In the genomic region with DNA sequence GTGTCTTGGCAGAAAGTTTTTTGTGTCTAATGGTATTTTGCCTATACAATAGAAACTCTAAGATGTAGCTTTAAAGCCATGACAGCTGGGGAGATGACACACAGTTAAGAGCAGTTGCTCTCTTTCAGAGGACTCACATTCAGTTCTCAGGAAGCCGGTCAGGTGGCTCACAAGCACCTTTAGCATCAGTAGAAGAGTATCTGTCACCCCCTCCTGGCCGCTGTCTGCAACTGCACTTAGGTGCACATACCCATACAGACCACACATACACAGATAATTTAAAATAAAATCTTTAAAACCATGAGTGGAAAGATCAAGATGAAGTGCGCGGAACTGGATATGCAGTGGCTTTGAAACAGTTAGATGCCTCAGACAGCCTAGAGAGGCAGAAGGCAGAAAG, we compare ENCODE assay signal across 10 mouse cellular contexts.
DNase-seq lines count a peak whose midpoint lies in the region; ATAC-seq and TF ChIP-seq lines count a peak whose summit lies in the region.
"Had no signal": no experiment of that assay in that cellular context is flagged by ENCODE, and none has a peak within 500 bp of the region (broad histone marks: within the 10 kb centered on the region; RNA-seq: fewer than 3 reads in every experiment).

No protein-coding gene starts in this region.

- 77% methylated on average over 4 of the region's 4 CpGs for WGBS in heart, adult 2 months
- WGBS in lung, postnatal 0 days, result 77% methylated on average over 4 of the region's 4 CpGs

- H3K27me3 ChIP-seq in heart, adult 2 months (ENCODE audit: control insufficient read depth, insufficient read depth, low read length), result no peaks in the 10 kb centered on the region
- no peaks in the 10 kb centered on the region for H3K27me3 ChIP-seq in lung, postnatal 0 days (replicated peaks; ENCODE audit: insufficient read depth, low read length)
- H3K27me3 ChIP-seq: heart, embryonic 12.5 days; lung, embryonic 15.5 days had no signal

- no peak for ATAC-seq in lung, postnatal 0 days

- no peaks in the 10 kb centered on the region for H3K36me3 ChIP-seq in heart, adult 2 months (ENCODE audit: control insufficient read depth, insufficient read depth, low read length)
- no peaks in the 10 kb centered on the region for H3K36me3 ChIP-seq in lung, postnatal 0 days (ENCODE audit: insufficient read depth, low read length)
- H3K36me3 ChIP-seq: heart, embryonic 12.5 days; lung, embryonic 15.5 days had no signal

- H3K27ac ChIP-seq in heart, adult 2 months, result no peak overlapping the region
- no peak overlapping the region for H3K27ac ChIP-seq in lung, postnatal 0 days (ENCODE audit: low read length)
- H3K27ac ChIP-seq: lung, embryonic 15.5 days had no signal

- no peak for DNase-seq in heart, adult 2 months
- no peak for DNase-seq in heart, adult 8-10 months (ENCODE audit: low spot score)
- DNase-seq in lung, postnatal 0 days (ENCODE audit: low spot score), result no peak
- DNase-seq in lung, postnatal 14 days, result no peak
- peak; percentile 7 for DNase-seq in Muller cell, postnatal 12 days (ENCODE audit: inconsistent ontology term)
- DNase-seq in naive thymus-derived CD4-positive, alpha-beta T cell, adult 2 months (ENCODE audit: low read depth), result peak; percentile 4
- DNase-seq in heart, postnatal 25 days (ENCODE audit: low spot score), result no peak
- DNase-seq in gastrocnemius, adult 18-20 months (ENCODE audit: low spot score), result no peak

- H3K9me3 ChIP-seq in lung, postnatal 0 days (ENCODE audit: low read length), result no peaks in the 10 kb centered on the region
- H3K9me3 ChIP-seq: lung, embryonic 15.5 days had no signal

- peak; percentile 47 for TF ChIP-seq CTCF in heart, adult 2 months (IDR thresholded peaks at IDR 0.05)
- TF ChIP-seq CTCF in lung, postnatal 0 days (IDR thresholded peaks at IDR 0.05), result peak; percentile 60

- intact Hi-C loops in heart, adult 2 months (cut with DNase I), result no loop called here
- intact Hi-C loops in heart, postnatal 25 days (cut with DNase I), result no loop called here

- no peak overlapping the region for H3K4me3 ChIP-seq in heart, adult 2 months
- H3K4me3 ChIP-seq in lung, postnatal 0 days (ENCODE audit: low read depth, low read length), result no peak overlapping the region
- H3K4me3 ChIP-seq: heart, embryonic 12.5 days; lung, embryonic 15.5 days had no signal

- TF ChIP-seq EP300 in heart, adult 2 months (IDR thresholded peaks at IDR 0.05; ENCODE audit: insufficient read depth, low read depth, low read length), result no peak
- TF ChIP-seq EP300 in lung, postnatal 0 days (IDR thresholded peaks at IDR 0.05), result no peak

- H3K4me1 ChIP-seq in heart, adult 2 months (ENCODE audit: control insufficient read depth, insufficient read depth, low read length), result no peaks in the 10 kb centered on the region
- H3K4me1 ChIP-seq in lung, postnatal 0 days (ENCODE audit: insufficient read depth, low read depth, low read length), result no peaks in the 10 kb centered on the region
- H3K4me1 ChIP-seq: heart, embryonic 12.5 days; lung, embryonic 15.5 days had no signal

- H3K9ac ChIP-seq in heart, adult 2 months (ENCODE audit: low read depth, low read length), result no peak overlapping the region
- H3K9ac ChIP-seq in lung, postnatal 0 days (replicated peaks; ENCODE audit: low read depth), result no peak overlapping the region
- H3K9ac ChIP-seq: heart, embryonic 12.5 days; lung, embryonic 15.5 days had no signal

- no peaks in the 10 kb centered on the region for H3K79me2 ChIP-seq in heart, adult 2 months (replicated peaks; ENCODE audit: control insufficient read depth, insufficient read depth, low read length)

- H3K4me2 ChIP-seq in lung, postnatal 0 days (replicated peaks; ENCODE audit: low read depth, low read length), result no peak overlapping the region
- H3K4me2 ChIP-seq: heart, embryonic 12.5 days; lung, embryonic 15.5 days had no signal

- TF ChIP-seq POLR2A in heart, adult 2 months (IDR thresholded peaks at IDR 0.05; ENCODE audit: insufficient read depth, low read depth, low read length), result no peak

Comparison
In these comparisons a context has a peak if more than half of its experiments do, and no peak if none do; other contexts are left out.
1. DNase-seq: peak in Muller cell, postnatal 12 days (single experiment) and naive thymus-derived CD4-positive, alpha-beta T cell, adult 2 months (single experiment); none in heart, adult 2 months (0 of 2), heart, adult 8-10 months (single experiment), lung, postnatal 0 days (single experiment), lung, postnatal 14 days (single experiment), heart, postnatal 25 days (single experiment) and gastrocnemius, adult 18-20 months (single experiment).